Mouse (Mus musculus) myocyte (in vitro differentiated cells): Measurements from ENCODE around the gene Ptprg. TPM values are rescaled to one million over a fixed set of nuclear protein-coding genes. Genes with fewer than 3 reads are reported as not detected.

Source experiments
- H3K27me3 ChIP-seq: one replicate; pipeline ENCODE4 v1.6.1; 2011; ENCODE audit not compliant: control insufficient read depth, insufficient read depth, insufficient read length
- H3K36me3 ChIP-seq: one replicate; pipeline ENCODE4 v1.6.1; 2011; ENCODE audit not compliant: control insufficient read depth, insufficient read depth
- H3K4me2 ChIP-seq: one replicate; pipeline ENCODE4 v1.6.1; 2011; ENCODE audit warnings: low read depth, control low read depth
- H3K4me3 ChIP-seq: one replicate; pipeline ENCODE4 v1.5.1; 2011; ENCODE audit warnings: mild to moderate bottlenecking, control low read depth, moderate library complexity
- H3K79me2 ChIP-seq: one replicate; pipeline ENCODE4 v1.6.1; 2011; ENCODE audit not compliant: control insufficient read depth, insufficient read depth
- H3ac ChIP-seq: one replicate; pipeline ENCODE4 v1.6.1; 2011; ENCODE audit not compliant: control insufficient read depth, insufficient read length
- CEBPB ChIP-seq: IDR thresholded peaks from 2 replicates; pipeline ENCODE4 v1.6.1; 2011; ENCODE audit warnings: mild to moderate bottlenecking, moderate library complexity; ENCODE audit not compliant: poor library complexity, insufficient read depth, severe bottlenecking
- E2F4 ChIP-seq: IDR thresholded peaks from one replicate; pipeline ENCODE4 v1.6.1; 2011; ENCODE audit warnings: mild to moderate bottlenecking, control low read depth, moderate library complexity; ENCODE audit not compliant: insufficient read depth
- MAX ChIP-seq: IDR thresholded peaks from one replicate; pipeline ENCODE4 v1.6.1; 2011; ENCODE audit warnings: low read depth, mild to moderate bottlenecking, control low read depth
- MYOD1 ChIP-seq, 3 experiments: IDR thresholded peaks; one replicate each; pipeline ENCODE4 v1.6.1; 2011; ENCODE audit warnings: control low read depth in 2 of 3, low read depth in 2 of 3, mild to moderate bottlenecking in 2 of 3, moderate library complexity in 1 of 3; ENCODE audit not compliant: insufficient read length in 2 of 3, control insufficient read depth in 1 of 3
- MYOG ChIP-seq, 3 experiments: IDR thresholded peaks; one replicate each; pipeline ENCODE4 v1.6.1; 2011; ENCODE audit warnings: control low read depth in 2 of 3, low read depth in 2 of 3, mild to moderate bottlenecking in 2 of 3; ENCODE audit not compliant: insufficient read length in 2 of 3, control insufficient read depth in 1 of 3, insufficient read depth in 1 of 3
- POLR2A ChIP-seq: IDR thresholded peaks from one replicate; pipeline ENCODE4 v1.6.1; 2011; ENCODE audit warnings: low read depth, mild to moderate bottlenecking, control low read depth, moderate library complexity; ENCODE audit not compliant: insufficient read length
- POLR2AphosphoS2 ChIP-seq: IDR thresholded peaks from one replicate; pipeline ENCODE4 v1.6.1; 2011; ENCODE audit warnings: low read depth, control low read depth; ENCODE audit not compliant: insufficient read length
- REST ChIP-seq: IDR thresholded peaks from one replicate; pipeline ENCODE4 v1.6.1; 2011; ENCODE audit warnings: mild to moderate bottlenecking, control low read depth, moderate library complexity; ENCODE audit not compliant: insufficient read depth, insufficient read length
- SRF ChIP-seq: IDR thresholded peaks from one replicate; pipeline ENCODE4 v1.6.1; 2011; ENCODE audit warnings: low read depth; ENCODE audit not compliant: control insufficient read depth, insufficient read length
- TCF12 ChIP-seq: IDR thresholded peaks from one replicate; pipeline ENCODE4 v1.6.1; 2011; ENCODE audit warnings: mild to moderate bottlenecking, control low read depth; ENCODE audit not compliant: poor library complexity, insufficient read depth, severe bottlenecking
- TCF3 ChIP-seq: IDR thresholded peaks from one replicate; pipeline ENCODE4 v1.6.1; 2011; ENCODE audit warnings: low read depth, control low read depth; ENCODE audit not compliant: insufficient read length
- USF1 ChIP-seq: IDR thresholded peaks from one replicate; pipeline ENCODE4 v1.6.1; 2011; ENCODE audit warnings: low read depth, mild to moderate bottlenecking, control low read depth, moderate library complexity
- polyA plus RNA-seq: library from polyadenylated mRNA; unstranded; fragments of >200 nt; fragmentation: generic; extraction: Trizol; gene quantifications from one replicate; pipeline ENCODE4 v1.2.1, GENCODE M21; 2012; ENCODE audit warnings: missing spikeins

Gene Ptprg
- polyA plus RNA-seq, 1 experiment = 14.4 TPM

GRCm38 (mm10) chr14:11791190-11791589 lies 237.9 kb downstream of the Ptprg start:
- TF ChIP-seq TCF3 (no peak), POLR2A (no peak), MYOD1 (IDR thresholded peaks at IDR 0.05; ENCODE audit: control insufficient read depth in 1 of 3, insufficient read length in 2 of 3, low read depth in 2 of 3) (no peak), SRF (no peak), MAX (no peak), POLR2AphosphoS2 (no peak), E2F4 (no peak), TCF12 (no peak), USF1 (no peak), CEBPB (no peak), REST (no peak), MYOG (IDR thresholded peaks at IDR 0.05; ENCODE audit: control insufficient read depth in 1 of 3, insufficient read depth in 1 of 3, insufficient read length in 2 of 3, low read depth in 2 of 3) (no peak)
- Histone ChIP-seq H3K79me2 (no peaks in the 10 kb centered on the region), H3K36me3 (no peaks in the 10 kb centered on the region), H3K27me3 (no peaks in the 10 kb centered on the region), H3K4me2 (no peak overlapping the region), H3ac (no peak overlapping the region), H3K4me3 (no peak overlapping the region)

DNA sequence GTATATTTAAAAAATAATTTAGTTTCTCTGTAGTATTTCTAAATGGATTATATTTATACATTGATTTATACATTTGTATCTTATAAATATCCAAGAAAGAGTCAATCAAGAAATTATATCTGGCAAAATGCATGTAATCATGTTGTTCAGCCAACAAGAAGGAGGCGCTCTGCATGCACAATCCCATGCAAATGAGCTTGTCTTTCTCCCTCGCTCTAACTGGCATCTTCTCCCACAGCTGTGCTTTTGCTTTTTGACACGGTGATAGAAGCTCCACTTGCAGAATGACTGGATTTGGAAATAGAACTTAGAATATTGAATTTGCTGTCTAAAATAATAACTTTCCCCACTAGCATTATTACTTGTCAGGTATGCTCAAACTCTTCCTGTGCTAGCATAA lies 240.5 kb downstream of the Ptprg start:
- H3ac ChIP-seq = no peak overlapping the region
- no peaks in the 10 kb centered on the region for H3K36me3 ChIP-seq
- H3K4me2 ChIP-seq = no peak overlapping the region
- TF ChIP-seq MYOD1 (IDR thresholded peaks at IDR 0.05; ENCODE audit: control insufficient read depth in 1 of 3, insufficient read length in 2 of 3, low read depth in 2 of 3) (no peak), SRF (no peak), E2F4 (no peak), CEBPB (no peak), MYOG (IDR thresholded peaks at IDR 0.05; ENCODE audit: control insufficient read depth in 1 of 3, insufficient read depth in 1 of 3, insufficient read length in 2 of 3, low read depth in 2 of 3) (no peak), REST (no peak), MAX (no peak), USF1 (no peak), TCF3 (no peak), POLR2A (no peak), TCF12 (no peak), POLR2AphosphoS2 (no peak)
- no peak overlapping the region for H3K4me3 ChIP-seq
- H3K27me3 ChIP-seq = no peaks in the 10 kb centered on the region
- H3K79me2 ChIP-seq = no peaks in the 10 kb centered on the region

DNA sequence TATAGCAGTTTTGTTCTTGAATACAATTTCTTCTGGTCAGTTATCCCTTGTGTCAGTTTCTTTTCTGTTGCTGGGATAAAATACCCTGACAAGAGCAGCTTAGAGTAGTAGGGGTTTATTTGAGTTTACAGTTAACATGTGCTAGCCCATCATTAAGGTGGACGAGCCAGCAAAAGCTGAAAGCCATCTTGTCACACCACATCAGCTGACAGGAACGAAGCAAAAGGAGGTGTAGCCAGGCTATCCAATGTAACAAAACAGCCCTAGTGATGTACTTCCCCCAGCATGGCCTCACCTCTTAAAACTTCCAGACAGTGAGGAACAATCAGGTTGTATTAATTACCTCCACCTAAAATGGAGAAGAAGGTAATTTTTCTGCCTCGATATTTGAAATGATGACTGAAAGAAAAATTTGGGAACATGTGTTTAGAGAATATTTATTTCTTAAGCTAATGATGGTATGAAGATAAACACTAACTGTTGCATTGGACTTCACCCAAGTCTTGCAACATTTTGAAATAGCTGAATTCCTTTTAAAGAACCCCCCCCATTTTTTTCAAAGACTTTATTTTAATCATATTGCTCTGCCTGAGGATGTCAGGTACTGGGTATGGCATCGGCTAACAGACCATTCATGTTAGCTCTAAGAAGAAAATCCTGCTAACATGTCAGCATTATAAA lies 249.2 kb downstream of the Ptprg start:
- Histone ChIP-seq H3K79me2 (no peaks in the 10 kb centered on the region), H3ac (no peak overlapping the region), H3K36me3 (no peaks in the 10 kb centered on the region), H3K4me3 (no peak overlapping the region), H3K4me2 (no peak overlapping the region), H3K27me3 (no peaks in the 10 kb centered on the region)
- TF ChIP-seq MAX (no peak), E2F4 (no peak), MYOG (IDR thresholded peaks at IDR 0.05; ENCODE audit: control insufficient read depth in 1 of 3, insufficient read depth in 1 of 3, insufficient read length in 2 of 3, low read depth in 2 of 3) (no peak), SRF (no peak), REST (no peak), POLR2AphosphoS2 (no peak), TCF12 (no peak), USF1 (no peak), CEBPB (no peak), TCF3 (no peak), MYOD1 (IDR thresholded peaks at IDR 0.05; ENCODE audit: control insufficient read depth in 1 of 3, insufficient read length in 2 of 3, low read depth in 2 of 3) (no peak), POLR2A (no peak)

GRCm38 (mm10) chr14:11806674-11807073 lies 253.3 kb downstream of the Ptprg start:
- Histone ChIP-seq H3K4me2 (no peak overlapping the region), H3K4me3 (no peak overlapping the region), H3K27me3 (no peaks in the 10 kb centered on the region), H3K79me2 (no peaks in the 10 kb centered on the region), H3ac (no peak overlapping the region), H3K36me3 (no peaks in the 10 kb centered on the region)
- TF ChIP-seq MYOG (IDR thresholded peaks at IDR 0.05; ENCODE audit: control insufficient read depth in 1 of 3, insufficient read depth in 1 of 3, insufficient read length in 2 of 3, low read depth in 2 of 3) (no peak), TCF3 (no peak), SRF (no peak), POLR2AphosphoS2 (no peak)

DNA sequence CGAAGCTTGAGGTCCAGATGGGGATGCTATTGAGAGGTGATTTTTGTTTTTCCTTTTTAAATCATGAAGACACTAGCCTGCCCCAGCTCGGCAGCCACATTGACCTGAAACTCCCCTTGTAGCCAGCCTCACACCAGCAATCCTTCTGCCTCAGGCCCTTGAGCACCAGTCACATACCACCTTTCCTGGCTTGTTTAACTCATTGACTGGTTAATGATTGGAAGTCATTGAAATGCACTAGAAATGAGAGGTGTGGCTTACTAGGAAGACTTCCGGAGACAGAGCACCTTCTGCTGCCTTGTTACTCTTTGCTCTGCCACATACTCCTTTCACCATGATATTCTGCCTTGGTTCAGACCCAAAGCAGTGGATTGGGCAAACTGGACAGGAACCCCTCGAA lies 254.1 kb downstream of the Ptprg start:
- no peak overlapping the region for H3K4me2 ChIP-seq
- TF ChIP-seq TCF3 = no peak
- no peaks in the 10 kb centered on the region for H3K27me3 ChIP-seq
- H3ac ChIP-seq = no peak overlapping the region
- no peaks in the 10 kb centered on the region for H3K36me3 ChIP-seq
- H3K79me2 ChIP-seq = no peaks in the 10 kb centered on the region
- no peak overlapping the region for H3K4me3 ChIP-seq
